Mouse (Mus musculus): ENCODE measurements at regions not wholly inside any gene's neighbourhood (a gene's known extent, or its start where the extent isn't known, plus 50 kb on each side); places are given as distances from the start of the nearest gene placed in this dataset.

- TF ChIP-seq HCFC1 (IDR thresholded peaks at IDR 0.05; ENCODE audit: borderline replicate concordance, insufficient read depth, low read length) = no peak
- no peak for TF ChIP-seq MAFK (IDR thresholded peaks at IDR 0.05; ENCODE audit: insufficient read depth, low read depth, low read length)
These were observed 1175.7 kb downstream of the Pcdh7 start for GRCm38 (mm10) chr5:58893493-58893892.

Data from ES-E14 (cell line).